Mouse (Mus musculus) liver, embryonic 14.5 days (tissue): Measurements from ENCODE around the gene Mrpl55.

Experiments used
- CTCF ChIP-seq: IDR thresholded peaks from 2 replicates; pipeline ENCODE4 v1.5.1; 2016; ENCODE audit warnings: antibody characterized with exemption, low read depth, control low read depth
- EP300 ChIP-seq: IDR thresholded peaks from 2 replicates; pipeline ENCODE4 v1.6.1; 2016; ENCODE audit warnings: antibody characterized with exemption, low read depth

- TF ChIP-seq CTCF (no peak), EP300 (no peak)
Observed at GRCm38 (mm10) chr11:59159099-59159498, 43.2 kb upstream of the Mrpl55 start.
